Mouse (Mus musculus) limb, embryonic 14.5 days (tissue): ENCODE measurements around the gene Dcbld2. TPM values are rescaled to one million over a fixed set of nuclear protein-coding genes. Genes with fewer than 3 reads are reported as not detected.
A peak's percentile ranks its signal among the peaks of the same experiment; 100 is the strongest.

ENCODE experiments used
- ATAC-seq: fragments of 200-750 bp; cut with Nextera tagmentation; 2 replicates; pipeline ENCODE4 v1.8.0; 2017; ENCODE audit warnings: low read depth, moderate number of reproducible peaks, moderate TSS enrichment; ENCODE audit not compliant: low FRiP score
- DNase-seq: peaks from one replicate; pipeline ENCODE4 v3.0.0-alpha.2; 2015; ENCODE audit warnings: low spot score
- H3K27ac ChIP-seq: fragments of 300-500 bp; sonication (generic); replicated peaks from 2 replicates; pipeline ENCODE4 v1.5.1; 2014; ENCODE audit warnings: low read depth, mild to moderate bottlenecking, low read length, moderate library complexity, mixed read lengths
- H3K27me3 ChIP-seq: fragments of 300-500 bp; sonication (generic); 2 replicates; pipeline ENCODE4 v1.6.1; 2014; ENCODE audit warnings: low read length, mixed read lengths; ENCODE audit not compliant: control insufficient read depth, insufficient read depth
- H3K36me3 ChIP-seq: fragments of 300-500 bp; sonication (generic); 2 replicates; pipeline ENCODE4 v1.6.1; 2014; ENCODE audit warnings: mild to moderate bottlenecking, low read length, moderate library complexity, mixed read lengths; ENCODE audit not compliant: control insufficient read depth, insufficient read depth
- H3K4me1 ChIP-seq: fragments of 300-500 bp; sonication (generic); 2 replicates; pipeline ENCODE4 v1.6.1; 2014; ENCODE audit warnings: antibody characterized with exemption, low read length, mixed read lengths; ENCODE audit not compliant: control insufficient read depth, insufficient read depth
- H3K4me2 ChIP-seq: fragments of 300-500 bp; sonication (generic); replicated peaks from 2 replicates; pipeline ENCODE4 v1.6.1; 2014; ENCODE audit warnings: low read depth, mild to moderate bottlenecking, low read length, moderate library complexity; ENCODE audit not compliant: severe bottlenecking
- H3K4me3 ChIP-seq: fragments of 300-500 bp; sonication (generic); replicated peaks from 2 replicates; pipeline ENCODE4 v1.5.1; 2014; ENCODE audit warnings: low read length
- H3K9ac ChIP-seq: fragments of 300-500 bp; sonication (generic); 2 replicates; pipeline ENCODE4 v1.6.1; 2014; ENCODE audit warnings: mild to moderate bottlenecking, low read depth, low read length, moderate library complexity; ENCODE audit not compliant: severe bottlenecking
- H3K9me3 ChIP-seq: fragments of 300-500 bp; sonication (generic); 2 replicates; pipeline ENCODE4 v1.6.1; 2016; ENCODE audit warnings: low read length; ENCODE audit not compliant: control insufficient read depth
- POLR2A ChIP-seq: fragments of 200-500 bp; IDR thresholded peaks from 2 replicates; pipeline ENCODE4 v1.8.0; 2012; ENCODE audit warnings: inconsistent platforms, mild to moderate bottlenecking, moderate library complexity, borderline replicate concordance; ENCODE audit not compliant: insufficient read depth, insufficient read length; ENCODE audit errors: extremely low read depth
- WGBS: fragments of 180-500 bp; shearing (Covaris S2); extraction: QIAGEN DNeasy Blood & Tissue Kit; methylation state at CpG from one replicate; pipeline ENCODE4 v1.1.7; 2014; 5-methylcytosine and 5-hydroxymethylcytosine counted together
- polyA plus RNA-seq, 2 experiments: library from polyadenylated mRNA; depleted of rRNA in 1 of 2; stranded (reverse) in 1 of 2; unstranded in 1 of 2; fragments of >200 nt; fragmentation: Nextera tagmentation in 1 of 2; extraction: Ambion mirVana in 1 of 2; gene quantifications; 2 replicates each; pipeline versions ENCODE4 v1.2.1 to v1.2.3; 2012 to 2014

Gene Dcbld2
- polyA plus RNA-seq, 2 experiments: 10.0 to 22.8 TPM

DNA sequence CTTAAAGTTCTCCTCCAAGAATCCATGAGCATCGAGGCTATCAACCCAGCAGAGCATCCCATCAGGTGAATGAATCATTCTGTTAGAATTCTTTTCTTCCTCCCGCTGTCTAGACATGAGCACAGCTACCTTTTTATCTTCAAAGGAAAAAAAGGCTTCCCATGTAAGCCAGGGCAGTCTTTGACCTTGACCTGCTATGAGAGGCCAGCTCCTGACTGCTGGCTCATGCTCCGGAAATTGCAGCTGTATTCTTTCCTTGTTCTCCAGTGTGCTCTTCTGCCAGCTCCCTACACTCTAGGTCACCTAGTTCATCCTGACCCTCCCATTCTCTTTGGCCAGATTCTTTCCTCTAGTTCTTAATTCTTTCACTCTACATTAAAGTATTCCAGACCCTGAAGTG lies 15.2 kb upstream of the Dcbld2 start:
- no peaks in the 10 kb centered on the region for H3K36me3 ChIP-seq
- DNase-seq (no peak), ATAC-seq (no peak)
- H3K9me3 ChIP-seq: no peaks in the 10 kb centered on the region
- H3K4me1 ChIP-seq: no peaks in the 10 kb centered on the region
- no peak overlapping the region for H3K9ac ChIP-seq
- no peak overlapping the region for H3K27ac ChIP-seq
- WGBS: 79% methylated on average over 3 of the region's 3 CpGs
- no peak overlapping the region for H3K4me3 ChIP-seq
- H3K27me3 ChIP-seq: no peaks in the 10 kb centered on the region
- no peak for TF ChIP-seq POLR2A
- no peak overlapping the region for H3K4me2 ChIP-seq

DNA sequence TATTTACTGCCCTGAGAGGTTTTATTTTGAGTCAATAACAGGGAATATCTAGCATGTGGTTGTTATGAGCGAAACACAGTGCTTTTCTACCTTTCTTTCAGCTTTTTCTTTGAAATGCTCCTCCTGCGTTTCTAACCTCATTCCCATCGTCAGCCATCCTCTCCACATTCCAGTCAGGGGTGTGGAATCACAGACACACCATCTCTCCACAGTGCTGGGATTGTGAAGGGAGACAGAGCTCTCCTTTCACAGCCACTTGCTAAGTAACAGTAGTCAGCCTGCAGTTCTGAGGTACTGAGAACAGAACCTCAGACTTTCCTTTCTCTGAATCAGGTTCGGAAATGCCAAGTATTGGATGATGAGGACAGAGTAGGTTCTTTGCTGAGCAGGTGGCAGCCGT lies 14.1 kb upstream of the Dcbld2 start:
- no peaks in the 10 kb centered on the region for H3K4me1 ChIP-seq
- DNase-seq (no peak), ATAC-seq (no peak)
- 77% methylated on average over 5 of the region's 5 CpGs for WGBS
- H3K36me3 ChIP-seq: no peaks in the 10 kb centered on the region
- H3K9ac ChIP-seq: no peak overlapping the region
- no peak overlapping the region for H3K4me2 ChIP-seq
- no peak overlapping the region for H3K4me3 ChIP-seq
- no peak for TF ChIP-seq POLR2A
- H3K9me3 ChIP-seq: no peaks in the 10 kb centered on the region
- no peak overlapping the region for H3K27ac ChIP-seq
- H3K27me3 ChIP-seq: no peaks in the 10 kb centered on the region

DNA sequence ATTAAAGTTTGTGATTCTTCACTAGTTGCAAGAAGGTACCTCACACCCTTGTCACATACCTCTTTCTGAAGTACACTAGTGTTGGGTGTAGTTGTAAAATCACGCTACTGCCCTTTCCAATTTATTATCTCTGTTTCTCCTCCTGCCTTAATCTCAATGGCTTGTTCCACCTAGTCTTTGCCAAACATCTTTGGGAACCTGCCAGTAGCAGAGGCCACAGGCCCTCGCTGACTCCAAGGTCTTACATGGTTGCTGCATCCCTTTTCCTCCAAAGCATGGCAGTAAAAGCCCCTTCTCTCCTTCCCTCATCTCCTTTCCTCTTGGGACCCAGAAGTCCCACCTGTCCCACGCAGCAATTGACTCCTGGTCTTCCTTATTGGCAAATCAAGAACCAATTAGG lies 9.6 kb upstream of the Dcbld2 start:
- WGBS: 87% methylated on average over 3 of the region's 3 CpGs
- Histone ChIP-seq H3K27ac (no peak overlapping the region), H3K4me1 (no peaks in the 10 kb centered on the region), H3K4me3 (no peak overlapping the region), H3K27me3 (no peaks in the 10 kb centered on the region), H3K9ac (no peak overlapping the region), H3K36me3 (no peaks in the 10 kb centered on the region), H3K9me3 (no peaks in the 10 kb centered on the region), H3K4me2 (no peak overlapping the region)
- no peak for DNase-seq
- ATAC-seq: no peak
- no peak for TF ChIP-seq POLR2A

DNA sequence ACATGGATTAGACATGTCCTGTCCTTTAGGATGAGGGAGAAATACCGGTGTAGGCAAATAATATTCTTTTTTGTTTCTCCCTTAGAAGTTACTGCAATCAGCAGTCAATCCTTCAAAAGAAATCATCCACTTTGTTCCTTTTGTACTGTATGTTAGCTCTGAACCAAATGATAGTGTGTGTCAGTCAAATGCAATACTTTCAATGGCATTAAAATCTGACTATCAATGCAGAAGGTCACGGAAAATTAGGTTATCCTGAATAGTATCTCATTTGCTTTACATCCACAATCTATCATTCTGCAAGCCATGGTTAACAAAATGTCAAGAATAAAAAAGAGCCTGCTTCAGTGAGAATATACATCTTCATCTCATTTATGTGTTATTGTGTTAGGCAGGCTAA lies 7.2 kb upstream of the Dcbld2 start:
- Histone ChIP-seq H3K4me1 (no peaks in the 10 kb centered on the region), H3K4me3 (no peak overlapping the region), H3K9ac (no peak overlapping the region), H3K9me3 (no peaks in the 10 kb centered on the region), H3K27ac (no peak overlapping the region), H3K27me3 (no peaks in the 10 kb centered on the region), H3K4me2 (no peak overlapping the region), H3K36me3 (no peaks in the 10 kb centered on the region)
- 84% methylated on average over 2 of the region's 2 CpGs for WGBS
- DNase-seq (no peak), ATAC-seq (no peak)
- no peak for TF ChIP-seq POLR2A

DNA sequence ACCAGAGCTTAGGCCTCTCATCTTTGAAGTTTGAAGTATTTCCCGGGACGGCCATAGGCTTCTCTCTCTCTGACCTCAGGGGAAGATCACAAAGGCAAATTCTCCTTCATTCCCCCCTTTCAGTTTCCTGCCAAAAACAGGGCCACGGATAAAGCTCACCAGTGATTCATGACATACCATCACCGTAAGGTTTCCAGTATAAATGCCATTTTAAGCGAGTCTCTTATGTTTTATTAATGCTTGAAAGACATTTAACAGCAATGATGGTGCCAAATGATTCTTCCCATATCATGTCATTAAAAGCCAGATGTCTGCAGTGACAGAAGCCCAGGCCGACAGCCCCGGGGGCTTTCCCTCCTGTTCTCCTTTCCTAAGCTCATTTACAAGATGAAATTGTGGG lies 3.6 kb upstream of the Dcbld2 start:
- Histone ChIP-seq H3K4me2 (no peak overlapping the region), H3K9me3 (no peaks in the 10 kb centered on the region), H3K36me3 (no peaks in the 10 kb centered on the region), H3K4me1 (peaks cover 5% of the 10 kb centered on the region), H3K27ac (no peak overlapping the region), H3K27me3 (no peaks in the 10 kb centered on the region), H3K4me3 (no peak overlapping the region), H3K9ac (no peak overlapping the region)
- no peak for ATAC-seq
- peak; percentile 30 for DNase-seq
- 15% methylated on average over 7 of the region's 7 CpGs for WGBS
- no peak for TF ChIP-seq POLR2A

DNA sequence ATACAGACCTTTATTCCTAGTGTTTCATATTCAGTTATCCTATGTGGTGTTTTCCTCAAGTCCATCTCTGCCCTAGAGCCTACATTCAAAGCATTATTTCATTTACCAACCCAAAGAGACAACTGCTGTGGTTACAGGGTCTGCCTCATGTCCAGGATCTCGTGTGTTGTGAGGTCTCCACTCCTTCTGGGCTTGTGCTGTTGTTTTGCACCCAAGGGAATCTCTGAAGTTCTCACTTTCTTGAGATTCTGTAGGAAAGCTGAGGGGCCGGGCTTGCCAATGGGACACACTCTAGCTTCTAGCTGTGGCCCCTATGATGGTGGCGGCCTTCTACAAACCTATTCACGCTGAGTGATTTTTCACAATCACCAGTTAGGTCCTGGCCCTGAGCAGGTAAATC lies 3.0 kb upstream of the Dcbld2 start:
- no peaks in the 10 kb centered on the region for H3K9me3 ChIP-seq
- H3K36me3 ChIP-seq: no peaks in the 10 kb centered on the region
- H3K4me2 ChIP-seq: no peak overlapping the region
- H3K4me3 ChIP-seq: no peak overlapping the region
- H3K27ac ChIP-seq: no peak overlapping the region
- no peak overlapping the region for H3K9ac ChIP-seq
- 80% methylated on average over 4 of the region's 4 CpGs for WGBS
- no peak for DNase-seq
- no peaks in the 10 kb centered on the region for H3K27me3 ChIP-seq
- peaks cover 7% of the 10 kb centered on the region for H3K4me1 ChIP-seq
- ATAC-seq: no peak
- TF ChIP-seq POLR2A: no peak
